Mouse (Mus musculus): Measurements from ENCODE around the gene Ppp1r12b. TPM values are rescaled to one million over a fixed set of nuclear protein-coding genes. Genes with fewer than 3 reads are reported as not detected.

The Ppp1r12b gene
- polyA plus RNA-seq, 1 experiment from 2014 or later = 6.5 TPM

DNA sequence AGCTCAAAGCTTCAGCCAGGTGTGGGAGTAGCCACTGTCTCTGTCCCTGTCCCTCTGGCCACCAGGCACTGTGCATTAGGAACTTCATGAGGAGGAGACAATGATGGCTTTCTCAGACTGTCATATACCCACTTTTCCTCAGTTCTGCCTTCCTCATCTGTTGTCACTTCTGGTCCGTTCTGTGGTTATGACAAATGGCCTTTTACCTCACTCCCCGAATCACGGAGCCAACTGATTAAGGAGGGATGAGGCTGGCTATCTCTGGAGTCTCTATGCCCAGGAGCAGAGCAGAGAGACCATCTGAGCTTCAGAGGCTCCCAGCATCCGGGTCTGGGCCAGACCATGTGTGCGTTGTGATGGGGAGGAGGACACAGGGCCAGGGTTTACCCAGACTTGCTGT lies 244.1 kb downstream of the Ppp1r12b start:
- H3K4me3 ChIP-seq = no peak overlapping the region
- H3K4me1 ChIP-seq = peaks cover 68% of the 10 kb centered on the region
- no peaks in the 10 kb centered on the region for H3K9me3 ChIP-seq
- no peak for DNase-seq (ENCODE audit: extremely low spot score, low spot score)
- no peaks in the 10 kb centered on the region for H3K36me3 ChIP-seq (replicated peaks)
- WGBS = 84% methylated on average over 5 of the region's 5 CpGs
- no peak overlapping the region for H3K27ac ChIP-seq
- peaks cover 100% of the 10 kb centered on the region for H3K27me3 ChIP-seq (ENCODE audit: poor library complexity, severe bottlenecking)

DNA sequence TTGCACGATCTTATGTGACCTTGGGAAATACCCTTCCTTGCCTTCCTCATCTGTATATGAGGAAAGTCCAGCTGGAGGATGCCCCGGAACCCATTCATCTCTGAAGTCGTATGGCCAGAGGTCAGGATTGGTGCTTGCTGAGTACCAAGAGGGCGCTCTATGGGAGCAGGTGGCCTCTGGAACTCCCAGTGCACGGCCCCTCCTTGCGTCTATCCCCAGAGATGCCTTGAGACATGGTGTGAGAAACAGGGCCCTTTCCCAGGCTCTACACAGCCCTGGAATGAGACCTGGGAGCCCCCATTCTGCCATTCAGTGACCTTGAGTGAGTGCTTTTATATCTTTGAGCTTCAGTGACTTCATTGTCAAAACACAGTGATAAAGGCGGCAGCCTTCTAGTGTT lies 244.7 kb downstream of the Ppp1r12b start:
- DNase-seq (ENCODE audit: extremely low spot score, low spot score) = no peak
- 50% methylated on average over 7 of the region's 7 CpGs for WGBS
- Histone ChIP-seq H3K9me3 (no peaks in the 10 kb centered on the region), H3K36me3 (replicated peaks) (no peaks in the 10 kb centered on the region), H3K27me3 (ENCODE audit: poor library complexity, severe bottlenecking) (peaks cover 100% of the 10 kb centered on the region), H3K27ac (no peak overlapping the region), H3K4me1 (peaks cover 73% of the 10 kb centered on the region), H3K4me3 (peak overlapping the region; percentile 70; the same call in 1 of the 2 replicates)

DNA sequence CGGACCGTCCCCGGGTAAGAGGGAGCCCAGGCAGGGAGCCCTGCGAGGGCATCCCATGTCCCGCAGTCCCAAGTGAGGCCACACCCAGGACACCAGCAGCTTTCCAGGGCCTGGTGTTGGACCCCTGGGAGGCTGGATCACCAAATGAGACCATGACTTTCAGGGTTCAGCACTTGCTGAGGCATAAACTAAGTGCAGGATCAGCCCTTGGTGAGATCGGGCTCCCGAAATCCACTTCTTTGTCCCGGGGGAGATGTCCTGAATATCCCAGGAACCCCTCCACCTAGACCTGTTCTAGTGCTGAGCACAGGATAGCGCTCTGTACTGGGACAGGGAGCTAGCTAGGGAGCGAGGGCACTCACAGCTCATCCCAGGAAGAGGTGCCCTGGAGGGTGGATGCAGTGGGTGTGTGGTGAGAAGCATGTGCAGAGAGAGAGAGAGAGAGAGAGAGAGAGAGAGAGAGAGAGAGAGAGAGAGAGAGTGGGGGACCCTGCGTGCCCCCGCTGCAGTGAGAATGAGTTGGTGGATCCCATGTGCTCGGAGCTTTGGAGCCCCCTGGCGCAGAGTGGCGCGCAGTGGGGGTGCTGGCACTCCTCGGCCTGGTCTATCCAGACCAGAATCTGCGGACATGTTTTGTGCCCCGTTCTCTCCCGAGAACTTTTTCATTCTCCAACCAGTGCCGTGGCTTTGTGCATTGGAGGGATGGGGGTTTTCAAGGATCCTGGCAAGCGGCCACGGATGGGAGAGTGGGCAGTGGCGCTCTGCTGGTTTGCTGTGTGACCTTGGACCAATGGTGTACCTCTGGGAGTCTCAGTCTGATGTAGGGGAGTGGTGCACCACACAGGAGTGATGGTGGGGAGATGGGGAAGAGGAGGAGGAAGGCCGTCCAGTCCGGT lies 246.1 kb downstream of the Ppp1r12b start:
- Histone ChIP-seq H3K4me3 (peak overlapping the region; percentile 70), H3K27ac (peak overlapping the region; percentile 87), H3K4me1 (peaks cover 74% of the 10 kb centered on the region), H3K36me3 (replicated peaks) (no peaks in the 10 kb centered on the region), H3K27me3 (ENCODE audit: poor library complexity, severe bottlenecking) (peaks cover 100% of the 10 kb centered on the region), H3K9me3 (no peaks in the 10 kb centered on the region)
- DNase-seq (ENCODE audit: extremely low spot score, low spot score) = no peak
- WGBS = 9% methylated on average over 26 of the region's 26 CpGs

DNA sequence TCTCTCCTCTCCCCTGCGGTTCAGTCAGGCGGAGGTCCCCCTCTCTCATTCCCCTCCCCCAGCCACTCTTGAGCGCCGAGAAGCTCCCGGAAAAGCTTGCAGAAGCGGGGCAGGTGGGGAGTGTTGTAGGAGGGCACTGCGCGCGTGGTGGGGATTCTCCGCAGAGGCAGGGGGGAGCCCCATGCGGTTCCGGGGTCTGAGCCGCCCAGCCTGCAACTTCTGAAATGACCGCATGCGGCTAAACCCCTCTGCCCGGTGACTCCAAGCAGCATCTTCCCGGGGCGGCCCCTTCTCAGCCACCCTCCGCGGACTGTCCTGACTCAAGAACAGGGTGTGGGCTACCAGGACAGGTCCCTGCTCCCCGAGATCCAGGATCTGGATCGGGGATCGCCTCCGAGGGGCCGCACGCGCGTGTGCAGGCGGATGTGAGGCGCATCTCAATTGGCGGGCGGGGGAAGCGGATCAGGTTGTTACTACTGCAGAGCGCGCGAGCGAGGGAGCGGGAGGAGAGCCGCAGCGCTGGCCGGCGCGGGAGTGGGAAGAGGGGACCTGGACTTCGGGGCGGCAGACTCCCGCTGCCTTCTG lies 246.8 kb downstream of the Ppp1r12b start:
- Histone ChIP-seq H3K27ac (peak overlapping the region; percentile 87), H3K4me1 (peaks cover 72% of the 10 kb centered on the region), H3K4me3 (peak overlapping the region; percentile 70), H3K27me3 (ENCODE audit: poor library complexity, severe bottlenecking) (peaks cover 100% of the 10 kb centered on the region), H3K36me3 (replicated peaks) (no peaks in the 10 kb centered on the region), H3K9me3 (no peaks in the 10 kb centered on the region)
- DNase-seq (ENCODE audit: extremely low spot score, low spot score) = peak; percentile 69
- under 1% methylated on average over 46 of the region's 46 CpGs for WGBS

DNA sequence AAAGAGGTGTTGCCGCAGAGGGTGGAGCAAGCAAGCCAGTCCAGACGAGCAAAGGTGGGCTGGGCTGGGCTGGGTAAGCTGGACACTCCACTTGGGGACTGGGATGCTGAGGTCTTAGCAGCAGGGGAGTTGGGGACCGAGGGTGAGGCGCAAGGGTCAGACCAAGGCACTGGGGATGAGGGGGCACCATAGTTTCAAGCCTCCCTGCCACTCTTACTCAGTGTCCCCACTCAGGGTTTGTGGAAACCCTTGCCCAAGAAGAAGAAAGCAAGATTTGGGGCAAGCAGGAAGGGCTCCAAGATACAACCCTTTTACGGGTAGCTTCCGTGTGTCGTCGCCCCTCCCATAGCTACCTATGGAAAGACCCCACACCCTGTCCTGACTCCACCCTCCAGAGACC lies 247.5 kb downstream of the Ppp1r12b start:
- no peak for DNase-seq (ENCODE audit: extremely low spot score, low spot score)
- H3K27me3 ChIP-seq (ENCODE audit: poor library complexity, severe bottlenecking) = peaks cover 100% of the 10 kb centered on the region
- H3K4me3 ChIP-seq = peak overlapping the region; percentile 70
- H3K27ac ChIP-seq = peak overlapping the region; percentile 87
- H3K4me1 ChIP-seq = peaks cover 69% of the 10 kb centered on the region
- no peaks in the 10 kb centered on the region for H3K9me3 ChIP-seq
- 7% methylated on average over 8 of the region's 8 CpGs for WGBS
- H3K36me3 ChIP-seq (replicated peaks) = no peaks in the 10 kb centered on the region

DNA sequence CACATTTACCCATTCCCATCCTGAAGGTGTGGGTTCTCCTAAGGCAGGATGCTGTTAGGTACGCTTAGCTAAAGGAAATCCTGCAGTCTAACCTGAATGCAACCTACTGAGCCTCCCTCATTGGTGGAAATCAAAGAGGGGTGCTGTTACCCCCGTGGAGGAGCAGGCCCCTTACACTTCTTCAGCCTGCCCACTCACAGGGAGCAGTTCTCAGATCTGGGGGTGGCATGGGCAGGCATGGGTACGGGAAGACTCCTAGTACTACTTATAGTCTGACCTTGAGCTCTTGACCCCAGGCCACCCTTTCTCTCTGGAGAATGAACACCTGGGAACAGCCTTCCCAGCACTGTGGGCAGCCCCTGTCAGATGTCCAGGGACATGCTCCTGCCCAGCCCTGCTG lies 248.2 kb downstream of the Ppp1r12b start:
- WGBS = 72% methylated on average over 3 of the region's 3 CpGs
- H3K27me3 ChIP-seq (ENCODE audit: poor library complexity, severe bottlenecking) = peaks cover 99% of the 10 kb centered on the region

DNA sequence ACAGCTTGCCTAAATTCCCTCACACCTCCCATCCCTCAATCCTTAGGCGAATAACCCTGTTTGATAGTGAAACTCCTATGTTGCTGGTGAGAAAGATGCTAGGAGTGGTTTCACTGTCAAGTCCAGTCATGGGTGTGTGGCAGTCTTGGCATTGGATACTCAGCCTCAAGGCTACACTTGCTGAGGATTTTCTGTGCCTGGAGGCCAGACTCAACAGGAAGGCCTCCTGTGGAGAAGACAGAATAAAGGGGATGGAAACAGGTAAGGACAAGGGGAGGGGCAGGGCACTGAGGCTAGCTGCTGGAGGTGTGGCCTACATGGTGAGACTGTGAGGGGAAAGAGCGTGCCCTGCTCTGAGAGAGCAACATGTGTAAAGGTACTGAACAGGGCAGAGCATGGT lies 249.2 kb downstream of the Ppp1r12b start:
- no peaks in the 10 kb centered on the region for H3K36me3 ChIP-seq (replicated peaks)
- H3K27me3 ChIP-seq (ENCODE audit: poor library complexity, severe bottlenecking) = peaks cover 98% of the 10 kb centered on the region
- no peaks in the 10 kb centered on the region for H3K9me3 ChIP-seq
- WGBS = 34% methylated on average over 2 of the region's 2 CpGs
- H3K4me1 ChIP-seq = peaks cover 63% of the 10 kb centered on the region
- H3K27ac ChIP-seq = no peak overlapping the region
- no peak overlapping the region for H3K4me3 ChIP-seq
- DNase-seq (ENCODE audit: extremely low spot score, low spot score) = no peak

More for the DNA sequence above, 248.2 kb downstream of the Ppp1r12b start:
- Histone ChIP-seq H3K4me3 (no peak overlapping the region), H3K9me3 (no peaks in the 10 kb centered on the region), H3K36me3 (replicated peaks) (no peaks in the 10 kb centered on the region), H3K4me1 (peaks cover 68% of the 10 kb centered on the region), H3K27ac (no peak overlapping the region)
- DNase-seq (ENCODE audit: extremely low spot score, low spot score) = no peak

Small RNAs within 50 kb of the gene (microRNA-seq; reads per million reads assigned to microRNA genes)
- gene Gm22232 = not detected

Other genes starting within 250 kb of the Ppp1r12b start
- 58.0 and 58.9 TPM in 2 replicates for gene Ube2t, start 6.6 kb upstream of the Ppp1r12b start, polyA plus RNA-seq (2016; fragmentation: Nextera tagmentation; extraction: Ambion mirVana)
- 0.07 and 0.14 TPM in 2 replicates for gene Lgr6, start 149.3 kb upstream of the Ppp1r12b start, polyA plus RNA-seq (2016; fragmentation: Nextera tagmentation; extraction: Ambion mirVana)
- 1.9 and 2.3 TPM in 2 replicates for gene Ptpn7, start 176.8 kb upstream of the Ppp1r12b start, polyA plus RNA-seq (2016; fragmentation: Nextera tagmentation; extraction: Ambion mirVana)
- 37.6 and 39.2 TPM in 2 replicates for gene Arl8a, start 190.9 kb upstream of the Ppp1r12b start, polyA plus RNA-seq (2016; fragmentation: Nextera tagmentation; extraction: Ambion mirVana)
- not detected in 2 replicates for gene Gpr37l1, start 211.7 kb upstream of the Ppp1r12b start, polyA plus RNA-seq (2016; fragmentation: Nextera tagmentation; extraction: Ambion mirVana)